Mouse (Mus musculus): ENCODE measurements around the gene Zfp57.

GRCm38 (mm10) chr17:37027486-37027885, 26.5 kb downstream of the Zfp57 start:
- no peak for TF ChIP-seq EP300 (optimal IDR thresholded peaks at IDR 0.05)
- TF ChIP-seq CTCF (IDR thresholded peaks at IDR 0.05; ENCODE audit: low read depth) = no peak
